Mouse (Mus musculus): ENCODE measurements around the gene Plekho2. TPM values are rescaled to one million over a fixed set of nuclear protein-coding genes. Genes with fewer than 3 reads are reported as not detected.

Plekho2 gene
- total RNA-seq, 2 experiments from 2014 or later = 22.3 to 25.3 TPM

DNA sequence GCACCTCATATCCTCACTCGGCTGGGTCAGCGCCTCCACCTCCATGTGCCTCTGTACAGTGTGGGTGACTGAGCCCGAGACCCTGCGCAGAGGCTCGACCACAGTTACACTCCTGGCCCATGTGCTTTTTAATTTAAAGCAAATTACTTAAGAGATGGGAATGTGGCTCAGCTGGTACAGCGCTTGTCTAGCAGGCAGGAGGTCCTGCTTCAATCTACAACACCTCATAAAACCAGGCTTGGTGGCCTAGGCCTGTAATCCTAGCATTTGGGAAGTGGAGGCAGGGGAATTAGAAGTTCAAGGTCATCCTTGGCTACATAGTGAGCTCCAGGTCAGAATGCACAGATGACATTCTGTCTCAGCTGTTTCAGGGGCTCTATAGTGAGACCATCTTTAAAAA lies 21.0 kb downstream of the Plekho2 start:
- ATAC-seq (replicated peaks; ENCODE audit: low FRiP score, poor library complexity, severe bottlenecking) = no peak

- ATAC-seq (replicated peaks; ENCODE audit: low FRiP score, poor library complexity, severe bottlenecking) = no peak
Observed at GRCm38 (mm10) chr9:65556979-65557378, 22.9 kb downstream of the Plekho2 start.

GRCm38 (mm10) chr9:65556349-65556748 lies 23.5 kb downstream of the Plekho2 start:
- ATAC-seq (replicated peaks; ENCODE audit: low FRiP score, poor library complexity, severe bottlenecking) = no peak

DNA sequence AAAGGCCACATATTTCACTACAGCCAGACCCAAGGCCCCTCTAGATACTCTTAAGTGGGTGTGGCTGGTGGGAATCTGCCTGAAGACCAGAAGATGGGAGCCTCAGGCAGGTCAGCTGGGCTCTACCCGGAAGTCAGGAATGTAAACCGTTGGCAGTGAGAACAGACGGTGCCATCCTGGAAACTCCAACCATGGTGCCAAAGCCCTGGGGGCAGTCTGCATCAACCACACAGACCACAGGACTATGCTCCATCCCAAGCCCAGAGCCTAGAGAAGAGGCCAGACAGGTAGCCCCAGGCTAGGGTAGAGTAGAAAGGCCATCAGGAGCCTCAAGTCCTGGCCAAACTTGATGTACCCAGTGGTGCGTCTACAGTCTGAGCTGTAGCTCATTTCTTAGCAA lies 24.2 kb downstream of the Plekho2 start:
- peak; percentile 19; the same call in 1 of the 2 replicates for ATAC-seq (replicated peaks; ENCODE audit: low FRiP score, poor library complexity, severe bottlenecking)

- peak; percentile 86 for ATAC-seq (replicated peaks; ENCODE audit: low FRiP score, poor library complexity, severe bottlenecking)
Observed at GRCm38 (mm10) chr9:65555001-65555405, 24.8 kb downstream of the Plekho2 start.

DNA sequence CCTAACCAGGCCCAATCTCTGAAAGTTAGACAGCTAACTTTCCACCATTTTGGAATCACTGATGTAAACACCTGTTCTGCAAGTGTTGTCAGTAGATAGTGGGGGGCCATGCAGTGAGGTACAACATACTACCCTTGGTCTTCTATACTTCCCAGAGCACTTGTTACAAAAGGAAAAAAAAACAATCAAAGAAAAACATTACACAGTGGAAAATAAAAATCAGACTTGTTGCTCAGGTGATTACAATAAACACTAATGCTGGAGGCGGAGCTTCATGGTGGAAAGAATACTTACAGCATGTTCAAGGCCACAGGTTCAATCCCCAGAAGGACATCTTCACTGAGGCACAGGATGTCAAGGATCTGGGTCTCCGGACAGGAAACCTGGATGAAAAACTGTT lies 27.1 kb downstream of the Plekho2 start:
- no peak for ATAC-seq (replicated peaks; ENCODE audit: low FRiP score, poor library complexity, severe bottlenecking)

- ATAC-seq (replicated peaks; ENCODE audit: low FRiP score, poor library complexity, severe bottlenecking) = no peak
Observed at GRCm38 (mm10) chr9:65552141-65552540, 27.7 kb downstream of the Plekho2 start.

- ATAC-seq (replicated peaks; ENCODE audit: low FRiP score, poor library complexity, severe bottlenecking) = no peak
Observed at GRCm38 (mm10) chr9:65551035-65551434, 28.8 kb downstream of the Plekho2 start.

- ATAC-seq (replicated peaks; ENCODE audit: low FRiP score, poor library complexity, severe bottlenecking) = no peak
Observed at GRCm38 (mm10) chr9:65550079-65550831, 29.6 kb downstream of the Plekho2 start.

DNA sequence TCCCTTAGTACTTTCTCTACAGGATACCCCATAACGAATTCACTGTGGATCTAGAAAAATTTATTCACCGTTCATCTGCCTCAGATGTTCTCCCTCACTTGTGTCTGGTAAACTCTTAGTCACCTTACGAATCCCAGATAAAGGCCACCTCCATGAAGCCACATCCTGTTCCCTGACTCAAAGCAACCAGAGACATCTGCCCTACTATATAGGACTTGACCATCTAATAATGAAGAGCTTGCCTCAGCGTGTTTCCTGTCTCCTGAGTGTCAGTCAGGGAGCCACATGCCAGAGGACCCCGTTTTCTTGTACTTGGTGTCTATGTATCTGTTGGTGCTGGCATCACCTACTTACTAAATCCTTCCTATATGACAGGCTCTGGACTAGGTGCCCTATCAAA lies 30.2 kb downstream of the Plekho2 start:
- no peak for ATAC-seq (replicated peaks; ENCODE audit: low FRiP score, poor library complexity, severe bottlenecking)

DNA sequence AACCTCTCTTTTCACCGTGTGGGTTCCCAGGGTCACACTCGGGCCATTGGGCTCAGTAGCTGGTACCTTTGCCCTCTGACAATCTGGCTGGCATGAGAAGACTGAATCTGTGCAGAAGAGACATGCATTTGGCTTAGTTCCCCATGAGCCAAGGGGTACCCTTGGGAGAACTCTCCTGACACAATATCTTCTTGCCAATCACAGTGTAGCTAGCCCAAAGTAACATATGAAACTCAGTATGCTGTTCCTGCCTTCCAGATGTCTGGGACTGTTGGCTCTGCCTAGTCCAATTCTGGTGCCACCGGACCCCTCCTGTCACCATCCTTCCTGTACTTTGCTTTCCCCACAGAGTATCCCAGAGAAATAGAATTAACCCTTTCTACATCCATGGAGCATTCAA lies 30.7 kb downstream of the Plekho2 start:
- ATAC-seq (replicated peaks; ENCODE audit: low FRiP score, poor library complexity, severe bottlenecking) = no peak

DNA sequence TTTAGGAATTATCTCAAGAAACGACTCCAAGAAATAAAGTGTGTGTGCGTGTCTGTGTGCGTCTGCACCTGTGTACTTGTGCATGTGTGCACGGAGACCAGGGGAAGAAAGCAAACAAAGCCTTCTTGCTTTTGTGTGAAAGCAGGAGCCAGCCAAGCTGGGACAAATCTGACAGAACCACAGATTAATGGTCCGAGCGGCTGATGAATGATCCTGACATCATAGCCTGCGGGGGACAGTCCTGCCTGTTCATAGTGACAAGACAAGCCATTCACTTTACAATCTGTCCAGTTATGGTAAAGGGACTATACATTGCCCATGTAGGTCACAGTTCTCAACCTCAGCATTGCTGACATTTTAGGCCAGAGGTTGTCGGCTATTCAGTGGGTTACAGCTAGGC lies 31.5 kb downstream of the Plekho2 start:
- no peak for ATAC-seq (replicated peaks; ENCODE audit: low FRiP score, poor library complexity, severe bottlenecking)

GRCm38 (mm10) chr9:65547844-65548243 lies 32.0 kb downstream of the Plekho2 start:
- no peak for ATAC-seq (replicated peaks; ENCODE audit: low FRiP score, poor library complexity, severe bottlenecking)

DNA sequence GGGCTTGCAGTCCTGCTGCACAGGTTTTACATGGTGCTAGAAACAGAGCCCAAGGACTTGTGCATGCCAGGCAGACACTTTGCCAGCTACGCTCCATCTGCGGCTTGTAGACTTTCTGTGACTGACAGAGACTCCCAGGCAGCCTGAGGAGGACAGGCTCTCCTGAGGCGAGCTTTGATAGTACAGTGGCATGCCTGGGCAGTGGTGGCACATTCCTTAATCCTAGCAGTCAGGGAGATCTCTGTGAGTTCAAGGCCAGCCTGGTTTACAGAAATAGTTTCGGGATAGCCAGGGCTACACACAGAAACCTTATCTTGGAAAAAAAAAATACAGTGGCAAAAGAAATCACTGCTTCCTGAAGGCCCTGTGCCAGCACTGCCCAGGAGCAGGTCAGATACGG lies 32.7 kb downstream of the Plekho2 start:
- ATAC-seq (replicated peaks; ENCODE audit: low FRiP score, poor library complexity, severe bottlenecking) = no peak

- ATAC-seq (replicated peaks; ENCODE audit: low FRiP score, poor library complexity, severe bottlenecking) = peak; percentile 83
Observed at GRCm38 (mm10) chr9:65546413-65546695, 33.5 kb downstream of the Plekho2 start.

- no peak for ATAC-seq (replicated peaks; ENCODE audit: low FRiP score, poor library complexity, severe bottlenecking)
Observed at GRCm38 (mm10) chr9:65545635-65546412, 34.0 kb downstream of the Plekho2 start.

DNA sequence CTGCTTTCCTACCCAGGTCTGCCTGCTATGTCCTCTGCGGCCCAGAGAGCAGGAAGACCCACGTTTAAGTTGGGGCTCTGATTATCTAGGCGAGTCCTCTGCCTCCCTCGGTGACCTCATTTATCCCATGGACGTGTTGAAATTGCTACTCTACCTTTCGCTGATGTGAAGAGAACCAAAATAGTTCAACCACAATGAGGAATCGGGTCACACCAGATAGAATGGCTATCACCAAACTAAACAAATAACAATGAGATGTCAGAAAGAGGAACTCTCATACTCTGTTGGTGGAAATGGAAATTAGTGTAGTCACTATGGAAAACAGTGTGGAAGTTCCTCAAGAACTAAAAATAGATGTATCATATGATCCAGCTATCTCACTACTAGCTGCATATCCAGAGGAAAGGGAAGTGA lies 37.7 kb downstream of the Plekho2 start:
- no peak for ATAC-seq (replicated peaks; ENCODE audit: low FRiP score, poor library complexity, severe bottlenecking)

DNA sequence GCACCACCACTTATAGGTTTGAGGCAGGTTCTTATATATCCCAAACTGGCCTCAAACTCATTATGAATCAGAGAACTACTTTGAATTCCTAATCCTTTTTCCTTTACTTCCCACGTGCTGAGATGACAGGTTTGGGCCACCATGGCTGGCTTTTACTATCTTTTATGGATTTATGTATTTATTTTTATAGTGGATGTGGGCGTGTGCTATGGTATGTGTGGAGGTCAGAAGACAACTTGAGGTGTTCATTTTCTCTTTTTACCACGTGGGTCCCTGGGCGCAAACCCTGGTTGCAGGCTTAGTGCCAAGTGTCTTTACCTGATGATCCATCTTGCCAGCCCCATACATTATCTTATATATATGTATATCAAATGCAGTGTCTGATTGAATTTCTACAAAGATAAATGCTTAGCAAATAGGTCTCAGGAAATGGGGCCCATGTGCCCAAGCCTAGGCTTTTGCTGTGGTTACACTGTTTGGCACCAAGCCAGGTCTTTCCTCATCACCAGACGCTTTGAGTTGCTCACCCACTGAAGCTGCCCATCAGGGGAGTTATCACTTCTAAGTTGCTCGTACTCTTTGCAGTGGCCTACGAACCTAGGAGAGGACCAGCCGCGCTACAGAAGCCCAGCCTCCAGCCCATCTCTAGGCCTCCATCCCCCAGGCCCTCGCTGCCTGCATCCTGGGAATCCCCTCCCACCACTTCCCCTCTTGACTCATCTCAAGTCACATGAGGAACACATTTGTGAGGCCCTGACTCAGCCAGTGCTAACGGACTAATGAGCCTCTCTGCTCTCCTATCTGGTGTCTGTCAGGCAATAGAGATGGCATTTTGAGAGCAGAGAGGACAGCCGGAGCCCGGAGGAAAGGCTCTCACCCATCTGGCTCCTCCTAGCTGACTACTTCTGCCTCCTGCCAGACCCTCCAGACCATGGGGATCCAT lies 38.4 kb downstream of the Plekho2 start:
- ATAC-seq (replicated peaks; ENCODE audit: low FRiP score, poor library complexity, severe bottlenecking) = no peak

- no peak for ATAC-seq (replicated peaks; ENCODE audit: low FRiP score, poor library complexity, severe bottlenecking)
Observed at GRCm38 (mm10) chr9:65539697-65540096, 40.1 kb downstream of the Plekho2 start.

- 0 out of 2 replicates have a peak, but pooled peaks have one; percentile 28 for ATAC-seq (replicated peaks; ENCODE audit: low FRiP score, poor library complexity, severe bottlenecking)
Observed at GRCm38 (mm10) chr9:65537901-65538630, 41.8 kb downstream of the Plekho2 start.

Data from erythroblast, adult 5-6 weeks (primary cell).